Comparison of ENCODE assay signal across 8 mouse cellular contexts in the genomic region with DNA sequence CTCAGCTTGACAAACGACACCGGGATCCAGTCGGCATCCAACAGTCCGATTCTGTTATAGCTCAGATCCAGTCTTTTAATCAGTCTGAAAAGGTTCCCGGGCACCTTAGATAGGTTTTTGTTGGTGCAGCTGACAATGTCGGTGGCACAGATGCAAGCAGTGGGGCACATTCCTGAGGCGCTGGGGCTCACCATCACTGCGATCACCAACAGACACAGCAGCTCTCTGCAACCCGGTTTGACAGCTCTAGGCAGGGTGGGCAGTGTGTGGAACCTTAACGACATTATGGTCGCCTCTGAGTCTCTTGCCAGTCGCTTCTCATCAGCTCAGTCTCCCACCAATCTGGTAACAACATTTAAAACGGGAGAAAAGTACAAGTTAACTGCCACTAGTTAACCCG. TPM values are rescaled to one million over a fixed set of nuclear protein-coding genes. Genes with fewer than 3 reads are reported as not detected.
DNase-seq lines count a peak whose midpoint lies in the region; ATAC-seq lines count a peak whose summit lies in the region.

No protein-coding gene starts in this region.

- peak overlapping the region; percentile 56 for H3K4me3 ChIP-seq in megakaryocyte, embryonic 14.5 days (replicated peaks)
- H3K4me3 ChIP-seq in forebrain, embryonic 16.5 days (replicated peaks; ENCODE audit: low read length) = peak overlapping the region; percentile 76
- no peak overlapping the region for H3K4me3 ChIP-seq in liver, embryonic 11.5 days (ENCODE audit: low read depth, low read length)
- H3K4me3 ChIP-seq in stomach, embryonic 14.5 days (ENCODE audit: low read depth, low read length) = peak overlapping the region; percentile 78

- no peak for ATAC-seq in megakaryocyte, adult 5-6 weeks (ENCODE audit: poor library complexity, severe bottlenecking)
- no peak for ATAC-seq in forebrain, embryonic 16.5 days
- ATAC-seq in liver, embryonic 11.5 days (replicated peaks; ENCODE audit: low FRiP score) = no peak
- ATAC-seq in stomach, embryonic 14.5 days (ENCODE audit: insufficient number of reproducible peaks, insufficient read depth, low FRiP score, low read depth) = no peak
- no peak for ATAC-seq in inflammation-experienced regulatory T-cells, adult 6 months

- H3K27me3 ChIP-seq in megakaryocyte, embryonic 14.5 days (replicated peaks) = peaks cover 75% of the 10 kb centered on the region
- H3K27me3 ChIP-seq in forebrain, embryonic 16.5 days (replicated peaks; ENCODE audit: control insufficient read depth, insufficient read depth, low read length) = peaks cover 14% of the 10 kb centered on the region
- H3K27me3 ChIP-seq in liver, embryonic 11.5 days (replicated peaks; ENCODE audit: control insufficient read depth, insufficient read depth, low read length) = peaks cover 36% of the 10 kb centered on the region
- no peaks in the 10 kb centered on the region for H3K27me3 ChIP-seq in stomach, embryonic 14.5 days (ENCODE audit: control insufficient read depth, insufficient read depth, low read length)

- no peak overlapping the region for H3K27ac ChIP-seq in forebrain, embryonic 16.5 days (ENCODE audit: low read length)
- no peak overlapping the region for H3K27ac ChIP-seq in liver, embryonic 11.5 days (ENCODE audit: low read depth, low read length)
- H3K27ac ChIP-seq in stomach, embryonic 14.5 days (ENCODE audit: low read length) = no peak overlapping the region

- peaks cover 28% of the 10 kb centered on the region for H3K4me1 ChIP-seq in megakaryocyte, embryonic 14.5 days
- H3K4me1 ChIP-seq in forebrain, embryonic 16.5 days (replicated peaks; ENCODE audit: control insufficient read depth, insufficient read depth, low read length) = peaks cover 10% of the 10 kb centered on the region
- peaks cover 8% of the 10 kb centered on the region for H3K4me1 ChIP-seq in liver, embryonic 11.5 days (replicated peaks; ENCODE audit: control insufficient read depth, insufficient read depth, low read length)
- H3K4me1 ChIP-seq in stomach, embryonic 14.5 days (ENCODE audit: control insufficient read depth, insufficient read depth, low read length) = no peaks in the 10 kb centered on the region

- WGBS in forebrain, embryonic 16.5 days = 25% methylated on average over 14 of the region's 14 CpGs
- WGBS in liver, embryonic 11.5 days = 25% methylated on average over 14 of the region's 14 CpGs
- 26% methylated on average over 14 of the region's 14 CpGs for WGBS in stomach, embryonic 14.5 days

- H3K9me3 ChIP-seq in megakaryocyte, embryonic 14.5 days = peaks cover 27% of the 10 kb centered on the region
- no peaks in the 10 kb centered on the region for H3K9me3 ChIP-seq in forebrain, embryonic 16.5 days (ENCODE audit: control insufficient read depth, low read length)
- H3K9me3 ChIP-seq in liver, embryonic 11.5 days (ENCODE audit: control insufficient read depth, low read length) = no peaks in the 10 kb centered on the region
- no peaks in the 10 kb centered on the region for H3K9me3 ChIP-seq in stomach, embryonic 14.5 days (ENCODE audit: control insufficient read depth, low read depth, low read length)

- no peak for DNase-seq in liver, embryonic 11.5 days (ENCODE audit: low spot score)
- DNase-seq in adrenal gland, adult 2 months = no peak
- no peak for DNase-seq in right cerebral cortex, postnatal 36 days (ENCODE audit: low spot score in 2 of 2)

- no peak overlapping the region for H3K9ac ChIP-seq in forebrain, embryonic 16.5 days (replicated peaks; ENCODE audit: low read depth, low read length)
- H3K9ac ChIP-seq in liver, embryonic 11.5 days (ENCODE audit: low read depth, low read length) = no peak overlapping the region
- no peak overlapping the region for H3K9ac ChIP-seq in stomach, embryonic 14.5 days (replicated peaks; ENCODE audit: low read depth, low read length)

- no peaks in the 10 kb centered on the region for H3K36me3 ChIP-seq in megakaryocyte, embryonic 14.5 days (replicated peaks; ENCODE audit: low read length)
- H3K36me3 ChIP-seq in forebrain, embryonic 16.5 days (ENCODE audit: control insufficient read depth, insufficient read depth) = no peaks in the 10 kb centered on the region
- H3K36me3 ChIP-seq in liver, embryonic 11.5 days (ENCODE audit: control insufficient read depth, insufficient read depth, low read length) = no peaks in the 10 kb centered on the region
- no peaks in the 10 kb centered on the region for H3K36me3 ChIP-seq in stomach, embryonic 14.5 days (ENCODE audit: control insufficient read depth, insufficient read depth, low read length)

- H3K4me2 ChIP-seq in forebrain, embryonic 16.5 days (ENCODE audit: low read length) = peak overlapping the region; percentile 59
- peak overlapping the region; percentile 83; the same call in 1 of the 2 replicates for H3K4me2 ChIP-seq in liver, embryonic 11.5 days
- H3K4me2 ChIP-seq in stomach, embryonic 14.5 days (replicated peaks; ENCODE audit: low read depth, low read length) = peak overlapping the region; percentile 82

RNA-seq across cellular contexts. Expression of a gene that starts 0.7 kb away (rescaled TPM):
- polyA plus RNA-seq in megakaryocyte, embryonic 14.5 days (2012; ENCODE audit: insufficient read depth, low replicate concordance) = 0.77 and 2.2 TPM in 2 replicates
- 20.1 and 23.2 TPM in 2 replicates for total RNA-seq in megakaryocyte, adult 5-6 weeks (2015)
- 3.2 and 5.8 TPM in 2 replicates for total RNA-seq in megakaryocyte, adult 5-6 weeks (2017)
- polyA plus RNA-seq in forebrain, embryonic 16.5 days (2015; fragmentation: Nextera tagmentation; extraction: Ambion mirVana) = 2.5 and 4.3 TPM in 2 replicates
- 6.4 and 8.5 TPM in 2 replicates for polyA plus RNA-seq in liver, embryonic 11.5 days (2014; fragmentation: Nextera tagmentation; extraction: Ambion mirVana)
- polyA plus RNA-seq in stomach, embryonic 14.5 days (2014; fragmentation: Nextera tagmentation; extraction: Ambion mirVana) = 3.5 and 4.1 TPM in 2 replicates
- total RNA-seq in adrenal gland, adult 2 months (2021) = 10 to 100 TPM; 17.9 to 25.7 TPM
- polyA plus RNA-seq in adrenal gland, adult 2 months (2012; rRNA removed) = 27.5 and 30.1 TPM in 2 replicates
- 10 to 100 TPM; 53.0 to 66.8 (median 60.2) TPM for polyA plus RNA-seq in inflammation-experienced regulatory T-cells, adult 6 months (2017; shearing (Covaris generic))

RNA-seq across cellular contexts. Expression of a gene that starts 0.8 kb away (rescaled TPM):
- not detected in 2 replicates for polyA plus RNA-seq in megakaryocyte, embryonic 14.5 days (2012; ENCODE audit: insufficient read depth, low replicate concordance)
- 0.27 and 0.84 TPM in 2 replicates for total RNA-seq in megakaryocyte, adult 5-6 weeks (2015)
- 0.07 TPM in 1 of 2 replicates, not detected in the other for total RNA-seq in megakaryocyte, adult 5-6 weeks (2017)
- 5.1 and 7.0 TPM in 2 replicates for polyA plus RNA-seq in forebrain, embryonic 16.5 days (2015; fragmentation: Nextera tagmentation; extraction: Ambion mirVana)
- polyA plus RNA-seq in liver, embryonic 11.5 days (2014; fragmentation: Nextera tagmentation; extraction: Ambion mirVana) = 1.9 and 3.2 TPM in 2 replicates
- 3.0 and 5.5 TPM in 2 replicates for polyA plus RNA-seq in stomach, embryonic 14.5 days (2014; fragmentation: Nextera tagmentation; extraction: Ambion mirVana)
- total RNA-seq in adrenal gland, adult 2 months (2021) = 10 to 100 TPM in 1 of 2 experiments, 1 to 10 TPM in 1; 7.1 to 11.1 TPM
- 0.60 and 0.88 TPM in 2 replicates for polyA plus RNA-seq in adrenal gland, adult 2 months (2012; rRNA removed)
- polyA plus RNA-seq in inflammation-experienced regulatory T-cells, adult 6 months (2017; shearing (Covaris generic)) = 1 to 10 TPM in 2 of 3 experiments, not detected in 1; 1.2 to 1.5 TPM
